Mouse (Mus musculus) mesoderm, embryonic 11.5 days (tissue): ENCODE measurements around the gene Ino80.
A peak's percentile ranks its signal among the peaks of the same experiment; 100 is the strongest.

Source experiments
- DNase-seq: peaks from one replicate; pipeline ENCODE4 v3.0.0-alpha.2; 2012; ENCODE audit warnings: low read depth, low spot score

The Ino80 gene

GRCm38 (mm10) chr2:119454558-119454957 lies 22.9 kb downstream of the Ino80 start:
- DNase-seq: no peak

- peak; percentile 36 for DNase-seq
Measured at GRCm38 (mm10) chr2:119436988-119437387, 40.5 kb downstream of the Ino80 start.

- no peak for DNase-seq
Measured at GRCm38 (mm10) chr2:119436467-119436866, 41.0 kb downstream of the Ino80 start.

- DNase-seq: peak; percentile 30
Measured at GRCm38 (mm10) chr2:119413819-119414218, 63.7 kb downstream of the Ino80 start.

- DNase-seq: no peak
Measured at GRCm38 (mm10) chr2:119411674-119412073, 65.8 kb downstream of the Ino80 start.

- DNase-seq: no peak
Measured at GRCm38 (mm10) chr2:119411016-119411415, 66.5 kb downstream of the Ino80 start.

- DNase-seq: no peak
Measured at GRCm38 (mm10) chr2:119408733-119409132, 68.8 kb downstream of the Ino80 start.

GRCm38 (mm10) chr2:119408278-119408677 lies 69.2 kb downstream of the Ino80 start:
- no peak for DNase-seq

- no peak for DNase-seq
Measured at GRCm38 (mm10) chr2:119399313-119399712, 78.2 kb downstream of the Ino80 start.

GRCm38 (mm10) chr2:119398665-119399064 lies 78.8 kb downstream of the Ino80 start:
- no peak for DNase-seq

GRCm38 (mm10) chr2:119398252-119398651 lies 79.2 kb downstream of the Ino80 start:
- no peak for DNase-seq

- no peak for DNase-seq
Measured at GRCm38 (mm10) chr2:119389992-119390391, 87.5 kb downstream of the Ino80 start.

- no peak for DNase-seq
Measured at GRCm38 (mm10) chr2:119388266-119388665, 89.2 kb downstream of the Ino80 start.

- DNase-seq: no peak
Measured at GRCm38 (mm10) chr2:119379455-119379854, 98.0 kb downstream of the Ino80 start.

- no peak for DNase-seq
Measured at GRCm38 (mm10) chr2:119377826-119378225, 99.7 kb downstream of the Ino80 start.

- DNase-seq: no peak
Measured at GRCm38 (mm10) chr2:119377286-119377685, 100.2 kb downstream of the Ino80 start.

GRCm38 (mm10) chr2:119370116-119370515 lies 107.4 kb downstream of the Ino80 start:
- no peak for DNase-seq

- DNase-seq: no peak
Measured at GRCm38 (mm10) chr2:119367346-119367745, 110.1 kb downstream of the Ino80 start.

GRCm38 (mm10) chr2:119364969-119365368 lies 112.5 kb downstream of the Ino80 start:
- no peak for DNase-seq

GRCm38 (mm10) chr2:119359721-119360291 lies 117.7 kb downstream of the Ino80 start:
- no peak for DNase-seq

- no peak for DNase-seq
Measured at GRCm38 (mm10) chr2:119358249-119358648, 119.2 kb downstream of the Ino80 start.

- DNase-seq: no peak
Measured at GRCm38 (mm10) chr2:119356805-119357204, 120.7 kb downstream of the Ino80 start.

- DNase-seq: no peak
Measured at GRCm38 (mm10) chr2:119356310-119356709, 121.2 kb downstream of the Ino80 start.

GRCm38 (mm10) chr2:119355651-119356050 lies 121.8 kb downstream of the Ino80 start:
- DNase-seq: no peak
